Mouse (Mus musculus): ENCODE results near the gene Ddb2.

- TF ChIP-seq CTCF (IDR thresholded peaks at IDR 0.05; ENCODE audit: low read depth, low read length) (no peak), POLR2A (IDR thresholded peaks at IDR 0.05; ENCODE audit: extremely low read depth, insufficient read depth, low read length) (no peak)
These were observed 37.9 kb downstream of the Ddb2 start for GRCm38 (mm10) chr2:91198888-91199287.
